Mouse (Mus musculus) forebrain, embryonic 11.5 days (tissue): ENCODE measurements at regions not wholly inside any gene's neighbourhood (a gene's known extent, or its start where the extent isn't known, plus 50 kb on each side); places are given as distances from the start of the nearest gene placed in this dataset.

ENCODE experiments used
- ATAC-seq: fragments of 200-750 bp; cut with Nextera tagmentation; replicated peaks from 2 replicates; pipeline ENCODE4 v1.8.0; 2017; ENCODE audit warnings: moderate TSS enrichment; ENCODE audit not compliant: low FRiP score
- DNase-seq: peaks from one replicate; pipeline ENCODE4 v3.0.0-alpha.2; 2017; ENCODE audit warnings: low spot score
- H3K27ac ChIP-seq: fragments of 300-500 bp; sonication (generic); 2 replicates; pipeline ENCODE4 v1.5.1; 2014; ENCODE audit warnings: low read depth, low read length
- H3K27me3 ChIP-seq: fragments of 300-500 bp; sonication (generic); 2 replicates; pipeline ENCODE4 v1.6.1; 2014; ENCODE audit warnings: mild to moderate bottlenecking, low read length, mixed read lengths; ENCODE audit not compliant: control insufficient read depth, insufficient read depth
- H3K36me3 ChIP-seq: fragments of 300-500 bp; sonication (generic); 2 replicates; pipeline ENCODE4 v1.6.1; 2014; ENCODE audit warnings: mild to moderate bottlenecking, low read length, moderate library complexity, mixed read lengths; ENCODE audit not compliant: control insufficient read depth, insufficient read depth
- H3K4me1 ChIP-seq: fragments of 300-500 bp; sonication (generic); replicated peaks from 2 replicates; pipeline ENCODE4 v1.6.1; 2014; ENCODE audit warnings: low read length, mixed read lengths; ENCODE audit not compliant: control insufficient read depth, insufficient read depth
- H3K4me2 ChIP-seq: fragments of 300-500 bp; sonication (generic); 2 replicates; pipeline ENCODE4 v1.6.1; 2014; ENCODE audit warnings: low read depth, mild to moderate bottlenecking, low read length, moderate library complexity, mixed read lengths; ENCODE audit not compliant: severe bottlenecking
- H3K4me3 ChIP-seq: fragments of 300-500 bp; sonication (generic); 2 replicates; pipeline ENCODE4 v1.5.1; 2014; ENCODE audit warnings: low read depth, low read length
- H3K9ac ChIP-seq: fragments of 300-500 bp; sonication (generic); 2 replicates; pipeline ENCODE4 v1.6.1; 2014; ENCODE audit warnings: low read length
- H3K9me3 ChIP-seq: fragments of 300-500 bp; sonication (generic); 2 replicates; pipeline ENCODE4 v1.6.1; 2016; ENCODE audit warnings: low read length, mixed read lengths; ENCODE audit not compliant: control insufficient read depth
- WGBS: fragments of 180-500 bp; shearing (Covaris S2); extraction: QIAGEN DNeasy Blood & Tissue Kit; methylation state at CpG from one replicate; pipeline ENCODE4 v1.1.7; 2014; 5-methylcytosine and 5-hydroxymethylcytosine counted together

- ATAC-seq (no peak), DNase-seq (no peak)
- no peaks in the 10 kb centered on the region for H3K4me1 ChIP-seq
- H3K9ac ChIP-seq, result no peak overlapping the region
- no peak overlapping the region for H3K4me2 ChIP-seq
- no peak overlapping the region for H3K27ac ChIP-seq
- H3K9me3 ChIP-seq, result no peaks in the 10 kb centered on the region
- WGBS, result 65% methylated on average over 11 of the region's 11 CpGs
- no peaks in the 10 kb centered on the region for H3K36me3 ChIP-seq
- no peaks in the 10 kb centered on the region; the same call in 1 of the 2 replicates for H3K27me3 ChIP-seq
- no peak overlapping the region for H3K4me3 ChIP-seq
Measured at GRCm38 (mm10) chr4:125855983-125856591, 168.3 kb upstream of the Csf3r start.

DNA sequence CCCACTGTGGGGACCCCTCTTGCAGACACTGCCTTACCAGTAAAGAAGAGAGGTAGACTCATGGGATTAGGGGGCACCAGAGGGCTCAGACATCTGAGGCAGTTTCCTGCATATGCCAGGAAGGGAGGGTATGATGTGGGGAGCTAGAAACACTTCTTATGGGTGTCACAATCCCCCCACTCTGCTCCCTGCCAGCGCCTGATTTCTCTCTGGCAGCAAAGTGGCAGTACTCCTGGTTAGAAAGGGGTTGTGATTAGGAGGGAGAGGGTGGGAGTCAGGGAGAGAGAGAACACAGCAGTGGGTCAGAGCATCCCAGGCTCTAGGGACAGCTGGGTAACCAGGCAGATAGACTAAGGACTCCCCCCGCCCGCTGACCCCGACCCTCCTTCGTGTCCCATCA is 167.6 kb upstream of the Csf3r start:
- Histone ChIP-seq H3K9ac (no peak overlapping the region), H3K4me1 (no peaks in the 10 kb centered on the region), H3K27me3 (no peaks in the 10 kb centered on the region; the same call in 1 of the 2 replicates), H3K4me2 (no peak overlapping the region), H3K27ac (no peak overlapping the region), H3K9me3 (no peaks in the 10 kb centered on the region), H3K36me3 (no peaks in the 10 kb centered on the region), H3K4me3 (no peak overlapping the region)
- 80% methylated on average over 5 of the region's 5 CpGs for WGBS
- ATAC-seq (no peak), DNase-seq (no peak)

DNA sequence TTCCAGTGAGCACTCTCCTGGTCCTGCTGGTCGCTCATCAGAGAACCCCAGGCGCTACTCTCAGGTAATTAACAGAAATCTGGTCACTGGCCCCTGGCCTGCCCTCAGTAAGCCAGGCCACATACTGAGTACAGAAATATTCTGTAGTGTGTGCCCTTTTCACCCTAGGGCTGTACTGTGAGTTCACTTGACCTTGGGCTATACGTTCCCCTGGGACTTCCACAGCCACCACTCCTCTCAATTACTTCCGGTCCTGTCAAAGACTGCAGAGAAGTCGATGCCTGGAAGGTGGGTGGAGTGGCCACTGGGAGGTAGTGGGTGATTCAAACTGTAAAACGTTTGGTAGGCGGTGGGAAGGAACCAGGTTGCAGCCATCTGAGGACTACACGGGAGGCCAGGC is 159.3 kb upstream of the Csf3r start:
- 50% methylated on average over 8 of the region's 8 CpGs for WGBS
- Histone ChIP-seq H3K9me3 (no peaks in the 10 kb centered on the region), H3K27ac (no peak overlapping the region), H3K36me3 (no peaks in the 10 kb centered on the region), H3K4me1 (no peaks in the 10 kb centered on the region; the same call in 1 of the 2 replicates), H3K4me2 (no peak overlapping the region), H3K27me3 (no peaks in the 10 kb centered on the region), H3K4me3 (no peak overlapping the region), H3K9ac (no peak overlapping the region)
- DNase-seq, result no peak
- ATAC-seq, result no peak

DNA sequence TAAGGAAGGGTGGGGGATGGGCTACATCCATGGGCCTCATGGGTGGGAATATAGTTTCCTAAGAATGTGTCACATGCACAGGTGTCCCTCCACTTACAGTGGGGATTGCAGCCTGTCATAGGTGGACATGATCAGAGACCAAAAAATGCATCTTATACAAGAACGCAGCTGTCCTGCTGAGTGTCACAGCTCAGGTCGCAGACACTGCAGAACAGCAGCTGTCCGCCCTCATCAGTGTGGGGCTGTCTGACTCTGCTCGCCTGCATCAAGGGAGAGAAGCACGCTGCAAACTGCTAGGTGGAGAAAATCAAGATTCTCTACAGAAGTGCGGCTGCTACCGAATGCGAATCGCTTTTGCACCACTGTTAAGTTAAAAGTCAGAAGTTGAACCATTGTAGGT is 158.6 kb upstream of the Csf3r start:
- ATAC-seq (no peak), DNase-seq (no peak)
- Histone ChIP-seq H3K4me3 (no peak overlapping the region), H3K36me3 (no peaks in the 10 kb centered on the region), H3K9ac (no peak overlapping the region), H3K4me2 (no peak overlapping the region), H3K27me3 (no peaks in the 10 kb centered on the region), H3K4me1 (no peaks in the 10 kb centered on the region; the same call in 1 of the 2 replicates), H3K27ac (no peak overlapping the region), H3K9me3 (no peaks in the 10 kb centered on the region)
- WGBS, result 78% methylated on average over 9 of the region's 9 CpGs

GRCm38 (mm10) chr4:125871211-125871610 is 153.1 kb upstream of the Csf3r start:
- Histone ChIP-seq H3K4me2 (no peak overlapping the region), H3K9me3 (no peaks in the 10 kb centered on the region), H3K9ac (no peak overlapping the region), H3K36me3 (no peaks in the 10 kb centered on the region), H3K27me3 (no peaks in the 10 kb centered on the region), H3K4me1 (no peaks in the 10 kb centered on the region), H3K27ac (no peak overlapping the region), H3K4me3 (no peak overlapping the region)
- WGBS, result 87% methylated on average over 13 of the region's 13 CpGs
- ATAC-seq, result no peak
- no peak for DNase-seq

- no peak for ATAC-seq
- no peak for DNase-seq
- Histone ChIP-seq H3K4me3 (no peak overlapping the region), H3K4me2 (no peak overlapping the region), H3K27ac (no peak overlapping the region), H3K9me3 (no peaks in the 10 kb centered on the region), H3K4me1 (peaks cover 4% of the 10 kb centered on the region; the same call in 1 of the 2 replicates), H3K9ac (no peak overlapping the region), H3K36me3 (no peaks in the 10 kb centered on the region), H3K27me3 (no peaks in the 10 kb centered on the region; the same call in 1 of the 2 replicates)
- WGBS, result 58% methylated on average over 6 of the region's 6 CpGs
Measured at GRCm38 (mm10) chr4:125880028-125880427, 144.3 kb upstream of the Csf3r start.

- no peaks in the 10 kb centered on the region for H3K36me3 ChIP-seq
- peaks cover 4% of the 10 kb centered on the region; the same call in 1 of the 2 replicates for H3K4me1 ChIP-seq
- no peak for DNase-seq
- no peak for ATAC-seq
- no peak overlapping the region for H3K27ac ChIP-seq
- H3K9me3 ChIP-seq, result no peaks in the 10 kb centered on the region
- H3K9ac ChIP-seq, result no peak overlapping the region
- WGBS, result 67% methylated on average over 3 of the region's 3 CpGs
- H3K4me2 ChIP-seq, result no peak overlapping the region
- no peaks in the 10 kb centered on the region; the same call in 1 of the 2 replicates for H3K27me3 ChIP-seq
- no peak overlapping the region for H3K4me3 ChIP-seq
Measured at GRCm38 (mm10) chr4:125882531-125882930, 141.8 kb upstream of the Csf3r start.

DNA sequence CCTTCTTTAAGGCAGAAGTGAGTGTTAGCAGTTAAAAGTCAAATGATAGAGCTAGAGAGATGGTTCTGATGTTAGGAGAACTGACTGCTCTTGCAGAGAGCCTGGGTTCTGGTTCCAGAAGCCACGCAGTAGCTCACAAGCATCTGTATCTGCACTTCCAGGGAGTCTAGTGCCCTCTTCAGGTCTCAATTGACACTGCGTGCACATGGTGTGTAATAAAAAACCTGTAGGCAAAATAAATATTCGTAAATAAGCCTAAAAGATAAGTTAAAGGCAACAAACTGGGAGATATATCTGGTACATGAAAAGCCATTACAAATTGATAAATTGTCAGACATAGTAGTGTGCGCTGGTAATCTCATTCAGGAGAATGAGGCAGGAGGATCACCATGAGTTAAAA is 133.8 kb upstream of the Csf3r start:
- Histone ChIP-seq H3K4me2 (no peak overlapping the region), H3K27ac (no peak overlapping the region), H3K36me3 (no peaks in the 10 kb centered on the region), H3K4me3 (no peak overlapping the region), H3K4me1 (no peaks in the 10 kb centered on the region), H3K9me3 (no peaks in the 10 kb centered on the region), H3K9ac (no peak overlapping the region), H3K27me3 (no peaks in the 10 kb centered on the region)
- DNase-seq, result no peak
- no peak for ATAC-seq
- 54% methylated on average over 4 of the region's 4 CpGs for WGBS

DNA sequence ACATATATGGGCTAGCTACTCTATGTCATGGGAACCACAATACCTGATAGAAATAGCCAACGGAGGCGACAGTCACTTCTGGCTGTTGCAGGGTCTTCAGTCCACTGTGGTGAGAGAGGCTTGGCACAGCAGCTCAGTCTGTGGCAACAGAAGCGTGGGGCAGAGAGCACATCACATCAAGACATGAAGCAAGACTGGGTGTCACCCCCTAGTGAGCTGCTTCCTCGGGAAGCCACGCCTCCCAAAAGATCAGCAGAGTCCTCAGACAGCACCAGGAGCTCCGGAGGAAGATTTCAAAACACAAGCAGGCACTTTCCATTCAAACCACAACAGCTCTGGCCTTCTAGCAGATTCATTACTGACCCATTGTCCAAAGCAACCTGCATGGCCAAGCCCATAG is 131.2 kb upstream of the Csf3r start:
- Histone ChIP-seq H3K27ac (no peak overlapping the region), H3K9me3 (no peaks in the 10 kb centered on the region), H3K9ac (no peak overlapping the region), H3K4me3 (no peak overlapping the region), H3K27me3 (no peaks in the 10 kb centered on the region), H3K4me2 (no peak overlapping the region), H3K36me3 (no peaks in the 10 kb centered on the region), H3K4me1 (no peaks in the 10 kb centered on the region)
- DNase-seq (no peak), ATAC-seq (no peak)
- WGBS, result 88% methylated on average over 6 of the region's 6 CpGs
